In the genomic region with DNA sequence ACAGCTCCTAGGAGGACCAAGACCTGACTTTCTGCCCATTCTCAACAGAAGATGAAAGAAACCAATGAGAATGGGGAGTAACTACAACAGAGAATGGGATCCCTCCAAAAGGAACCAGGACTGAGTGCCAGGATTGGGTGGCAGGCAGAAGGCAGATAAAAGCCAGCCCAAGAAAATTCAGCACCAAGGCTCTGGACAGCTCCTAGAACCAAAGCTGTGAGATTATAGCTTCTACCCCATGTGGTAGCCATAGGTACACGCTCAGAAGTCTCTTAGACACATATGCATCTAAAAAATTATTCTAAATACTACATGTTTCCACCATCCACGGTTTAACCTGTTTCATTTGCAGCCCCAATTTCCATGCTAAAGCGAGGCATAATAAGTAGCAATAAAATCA, we compare ENCODE assay signal across 9 mouse cellular contexts.
DNase-seq lines count a peak whose midpoint lies in the region; ATAC-seq and TF ChIP-seq lines count a peak whose summit lies in the region.
"Had no signal": no experiment of that assay in that cellular context is flagged by ENCODE, and none has a peak within 500 bp of the region (broad histone marks: within the 10 kb centered on the region; RNA-seq: fewer than 3 reads in every experiment).

No protein-coding gene starts in this region.

- no peak for TF ChIP-seq CTCF in forebrain, postnatal 0 days (IDR thresholded peaks at IDR 0.05; ENCODE audit: low read depth)
- TF ChIP-seq CTCF in lung, adult 2 months (IDR thresholded peaks at IDR 0.05; ENCODE audit: insufficient read depth, low read length), result no peak
- no peak; the same call in 1 of the 2 replicates for TF ChIP-seq CTCF in midbrain, postnatal 0 days (IDR thresholded peaks at IDR 0.05)

- no peaks in the 10 kb centered on the region for H3K36me3 ChIP-seq in forebrain, embryonic 14.5 days (ENCODE audit: control insufficient read depth, insufficient read depth, low read length)
- H3K36me3 ChIP-seq in forebrain, postnatal 0 days (ENCODE audit: insufficient read depth), result no peaks in the 10 kb centered on the region
- H3K36me3 ChIP-seq in midbrain, postnatal 0 days (ENCODE audit: insufficient read depth, low read length), result no peaks in the 10 kb centered on the region
- H3K36me3 ChIP-seq: embryonic facial prominence, embryonic 15.5 days had no signal

- no peaks in the 10 kb centered on the region for H3K4me1 ChIP-seq in forebrain, embryonic 14.5 days (ENCODE audit: control insufficient read depth, insufficient read depth, low read length)
- H3K4me1 ChIP-seq in forebrain, postnatal 0 days (ENCODE audit: insufficient read depth), result no peaks in the 10 kb centered on the region
- no peaks in the 10 kb centered on the region for H3K4me1 ChIP-seq in lung, adult 2 months (ENCODE audit: control insufficient read depth, insufficient read depth, low read length)
- H3K4me1 ChIP-seq in midbrain, postnatal 0 days (ENCODE audit: insufficient read depth, low read length), result no peaks in the 10 kb centered on the region
- H3K4me1 ChIP-seq: embryonic facial prominence, embryonic 15.5 days had no signal

- no peak overlapping the region for H3K4me3 ChIP-seq in forebrain, embryonic 14.5 days (ENCODE audit: low read depth, low read length)
- H3K4me3 ChIP-seq in forebrain, postnatal 0 days (ENCODE audit: low read depth, low read length), result no peak overlapping the region
- H3K4me3 ChIP-seq in lung, adult 2 months (replicated peaks; ENCODE audit: extremely low read depth, low read depth, low read length), result no peak overlapping the region
- no peak overlapping the region for H3K4me3 ChIP-seq in midbrain, postnatal 0 days (ENCODE audit: low read depth, low read length)
- H3K4me3 ChIP-seq: embryonic facial prominence, embryonic 15.5 days had no signal

- no peak for TF ChIP-seq POLR2A in lung, adult 2 months (IDR thresholded peaks at IDR 0.05; ENCODE audit: borderline replicate concordance, extremely low read depth, low read depth, low read length)

- peak; percentile 33 for DNase-seq in forebrain, embryonic 14.5 days (ENCODE audit: low spot score)
- DNase-seq in forebrain, postnatal 0 days, result no peak
- DNase-seq in lung, postnatal 10 days, result peak; percentile 19
- no peak for DNase-seq in lung, adult 2 months
- peak; percentile 3 for DNase-seq in c-Kit-positive CD71-positive TER-119-negative erythroid progenitor cells, embryonic 14.5 days (ENCODE audit: low read depth)
- DNase-seq in midbrain, postnatal 0 days (ENCODE audit: low spot score), result peak; percentile 27
- DNase-seq in layer of hippocampus, postnatal 14 days (ENCODE audit: low spot score in 2 of 2), result no peak

- H3K27ac ChIP-seq in forebrain, embryonic 14.5 days (ENCODE audit: low read depth, low read length), result no peak overlapping the region
- H3K27ac ChIP-seq in forebrain, postnatal 0 days (ENCODE audit: low read depth, low read length), result no peak overlapping the region
- no peak overlapping the region for H3K27ac ChIP-seq in midbrain, postnatal 0 days (ENCODE audit: low read depth, low read length)
- H3K27ac ChIP-seq: embryonic facial prominence, embryonic 15.5 days had no signal

- H3K27me3 ChIP-seq in forebrain, embryonic 14.5 days (replicated peaks; ENCODE audit: control insufficient read depth, insufficient read depth, low read length), result no peaks in the 10 kb centered on the region
- no peaks in the 10 kb centered on the region for H3K27me3 ChIP-seq in forebrain, postnatal 0 days (ENCODE audit: insufficient read depth, low read length)
- no peaks in the 10 kb centered on the region for H3K27me3 ChIP-seq in midbrain, postnatal 0 days (ENCODE audit: insufficient read depth, low read length)
- H3K27me3 ChIP-seq: embryonic facial prominence, embryonic 15.5 days had no signal

- H3K9ac ChIP-seq in forebrain, embryonic 14.5 days (ENCODE audit: low read length), result no peak overlapping the region
- no peak overlapping the region for H3K9ac ChIP-seq in forebrain, postnatal 0 days
- no peak overlapping the region for H3K9ac ChIP-seq in midbrain, postnatal 0 days (replicated peaks; ENCODE audit: low read length, poor library complexity, severe bottlenecking)
- H3K9ac ChIP-seq: embryonic facial prominence, embryonic 15.5 days had no signal

- H3K4me2 ChIP-seq in forebrain, embryonic 14.5 days (ENCODE audit: low read length), result no peak overlapping the region
- no peak overlapping the region for H3K4me2 ChIP-seq in forebrain, postnatal 0 days (ENCODE audit: low read depth)
- no peak overlapping the region for H3K4me2 ChIP-seq in midbrain, postnatal 0 days (ENCODE audit: low read depth, low read length, poor library complexity, severe bottlenecking)
- H3K4me2 ChIP-seq: embryonic facial prominence, embryonic 15.5 days had no signal

- no peaks in the 10 kb centered on the region; the same call in 1 of the 2 replicates for H3K9me3 ChIP-seq in forebrain, embryonic 14.5 days (replicated peaks; ENCODE audit: control insufficient read depth, low read length)
- H3K9me3 ChIP-seq in forebrain, postnatal 0 days (ENCODE audit: low read length), result no peaks in the 10 kb centered on the region
- no peaks in the 10 kb centered on the region for H3K9me3 ChIP-seq in midbrain, postnatal 0 days (ENCODE audit: low read length)
- H3K9me3 ChIP-seq: embryonic facial prominence, embryonic 15.5 days had no signal

- ATAC-seq in forebrain, embryonic 14.5 days, result no peak
- ATAC-seq in forebrain, postnatal 0 days, result no peak
- ATAC-seq in midbrain, postnatal 0 days (ENCODE audit: low FRiP score), result no peak
- ATAC-seq in inflammation-experienced regulatory T-cells, adult 6 months, result no peak

- WGBS in forebrain, embryonic 14.5 days, result 45% methylated on average over 3 of the region's 3 CpGs
- 39% methylated on average over 3 of the region's 3 CpGs for WGBS in forebrain, postnatal 0 days
- 38% methylated on average over 3 of the region's 3 CpGs for WGBS in lung, adult 2 months
- 35% methylated on average over 3 of the region's 3 CpGs for WGBS in midbrain, postnatal 0 days

Comparison
In these comparisons a context has a peak if more than half of its experiments do, and no peak if none do; other contexts are left out.
1. DNase-seq: peak in forebrain, embryonic 14.5 days (single experiment), lung, postnatal 10 days (single experiment), c-Kit-positive CD71-positive TER-119-negative erythroid progenitor cells, embryonic 14.5 days (single experiment) and midbrain, postnatal 0 days (single experiment); none in forebrain, postnatal 0 days (single experiment), lung, adult 2 months (single experiment) and layer of hippocampus, postnatal 14 days (0 of 2).